21 mouse cellular contexts compared by ENCODE assay signal in the genomic region with DNA sequence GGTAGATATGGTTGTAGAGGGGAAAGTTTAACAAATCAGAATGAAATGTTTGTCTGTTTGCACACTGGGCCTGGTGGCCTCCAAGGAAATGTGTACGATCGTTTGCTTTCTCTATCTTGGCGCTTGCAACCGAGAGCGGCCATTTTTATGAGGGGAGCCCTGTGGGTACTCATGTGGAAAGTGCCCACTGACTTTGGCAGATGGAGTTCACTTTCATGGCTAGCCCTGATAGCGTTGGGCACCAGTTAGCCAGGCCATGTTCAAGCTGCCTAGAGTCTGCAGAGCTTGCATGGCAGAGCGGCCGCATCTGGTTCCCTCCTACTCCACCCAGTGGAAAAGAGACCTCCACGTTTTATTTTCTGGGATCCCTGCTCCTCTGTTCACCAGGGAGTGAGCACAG. TPM values are rescaled to one million over a fixed set of nuclear protein-coding genes. Genes with fewer than 3 reads are reported as not detected.
"Had no signal": no experiment of that assay in that cellular context is flagged by ENCODE, and none has a peak within 500 bp of the region (broad histone marks: within the 10 kb centered on the region; RNA-seq: fewer than 3 reads in every experiment).

No protein-coding gene starts in this region.

- H3K27me3 ChIP-seq: lung, embryonic 15.5 days; megakaryocyte, embryonic 14.5 days; midbrain, embryonic 13.5 days; midbrain, embryonic 15.5 days; neural tube, embryonic 12.5 days; stomach, embryonic 15.5 days had no signal

- DNase-seq: lung, adult 2 months; lung, postnatal 14 days; lung, postnatal 36 days; right cerebral cortex, postnatal 14 days; thymus, adult 2 months; thymus, postnatal 25 days; thymus, postnatal 4 days had no signal

- H3K4me3 ChIP-seq: lung, embryonic 15.5 days; megakaryocyte, embryonic 14.5 days; midbrain, embryonic 13.5 days; midbrain, embryonic 15.5 days; neural tube, embryonic 12.5 days; stomach, embryonic 15.5 days had no signal

- H3K27ac ChIP-seq: lung, embryonic 15.5 days; macrophage; midbrain, embryonic 13.5 days; midbrain, embryonic 15.5 days; neural tube, embryonic 12.5 days; stomach, embryonic 15.5 days; stomach, postnatal 0 days had no signal

- H3K4me2 ChIP-seq: lung, embryonic 15.5 days; midbrain, embryonic 11.5 days; midbrain, embryonic 13.5 days; midbrain, embryonic 15.5 days; neural tube, embryonic 12.5 days; stomach, embryonic 15.5 days had no signal

- H3K36me3 ChIP-seq: lung, embryonic 15.5 days; stomach, embryonic 15.5 days had no signal

- H3K9me3 ChIP-seq: lung, embryonic 15.5 days; megakaryocyte, embryonic 14.5 days; midbrain, embryonic 13.5 days; midbrain, embryonic 15.5 days; neural tube, embryonic 12.5 days; stomach, embryonic 15.5 days had no signal

- H3K4me1 ChIP-seq: lung, embryonic 15.5 days; megakaryocyte, embryonic 14.5 days; midbrain, embryonic 13.5 days; midbrain, embryonic 15.5 days; neural tube, embryonic 12.5 days; stomach, embryonic 15.5 days had no signal

- ATAC-seq: lung, postnatal 0 days; midbrain, embryonic 13.5 days; midbrain, embryonic 15.5 days had no signal

- H3K9ac ChIP-seq: lung, embryonic 15.5 days; midbrain, embryonic 13.5 days; midbrain, embryonic 15.5 days; neural tube, embryonic 12.5 days; stomach, embryonic 15.5 days had no signal

RNA-seq across cellular contexts. Expression of a gene that starts 10.9 kb away (rescaled TPM):
- polyA plus RNA-seq: lung, adult 2 months; lung, embryonic 15.5 days; lung, postnatal 0 days; macrophage; midbrain, embryonic 11.5 days; midbrain, embryonic 13.5 days; midbrain, embryonic 15.5 days; midbrain, postnatal 0 days; neural tube, embryonic 12.5 days; neural tube, embryonic 14.5 days; spleen, adult 2 months; stomach, embryonic 15.5 days; stomach, postnatal 0 days; thymus, adult 2 months; urinary bladder, adult 2 months had no signal

RNA-seq across cellular contexts. Expression of a gene that starts 20.3 kb away (rescaled TPM):
- polyA plus RNA-seq: lung, adult 2 months; lung, embryonic 15.5 days; lung, postnatal 0 days; macrophage; midbrain, embryonic 11.5 days; midbrain, embryonic 13.5 days; midbrain, embryonic 15.5 days; midbrain, postnatal 0 days; neural tube, embryonic 12.5 days; neural tube, embryonic 14.5 days; spleen, adult 2 months; stomach, embryonic 15.5 days; stomach, postnatal 0 days; thymus, adult 2 months; urinary bladder, adult 2 months had no signal

RNA-seq across cellular contexts. Expression of a gene that starts 31.4 kb away (rescaled TPM):
- polyA plus RNA-seq: lung, adult 2 months; lung, embryonic 15.5 days; lung, postnatal 0 days; macrophage; midbrain, embryonic 11.5 days; midbrain, embryonic 13.5 days; midbrain, embryonic 15.5 days; midbrain, postnatal 0 days; neural tube, embryonic 12.5 days; neural tube, embryonic 14.5 days; spleen, adult 2 months; stomach, embryonic 15.5 days; stomach, postnatal 0 days; thymus, adult 2 months; urinary bladder, adult 2 months had no signal

RNA-seq across cellular contexts. Expression of a gene that starts 43.1 kb away (rescaled TPM):
- polyA plus RNA-seq: lung, adult 2 months; lung, embryonic 15.5 days; lung, postnatal 0 days; macrophage; midbrain, embryonic 11.5 days; midbrain, embryonic 13.5 days; midbrain, embryonic 15.5 days; midbrain, postnatal 0 days; neural tube, embryonic 12.5 days; neural tube, embryonic 14.5 days; spleen, adult 2 months; stomach, embryonic 15.5 days; stomach, postnatal 0 days; thymus, adult 2 months; urinary bladder, adult 2 months had no signal

RNA-seq across cellular contexts. Expression of a gene that starts 54.8 kb away (rescaled TPM):
- polyA plus RNA-seq: lung, adult 2 months; lung, embryonic 15.5 days; lung, postnatal 0 days; macrophage; midbrain, embryonic 11.5 days; midbrain, embryonic 13.5 days; midbrain, embryonic 15.5 days; midbrain, postnatal 0 days; neural tube, embryonic 12.5 days; neural tube, embryonic 14.5 days; spleen, adult 2 months; stomach, embryonic 15.5 days; stomach, postnatal 0 days; thymus, adult 2 months; urinary bladder, adult 2 months had no signal
